Mouse (Mus musculus): ENCODE measurements around the gene Zfp661. TPM values are rescaled to one million over a fixed set of nuclear protein-coding genes. Genes with fewer than 3 reads are reported as not detected.

Gene Zfp661
- total and polyA plus RNA-seq, 2 experiments: 2.3 to 3.1 TPM

DNA sequence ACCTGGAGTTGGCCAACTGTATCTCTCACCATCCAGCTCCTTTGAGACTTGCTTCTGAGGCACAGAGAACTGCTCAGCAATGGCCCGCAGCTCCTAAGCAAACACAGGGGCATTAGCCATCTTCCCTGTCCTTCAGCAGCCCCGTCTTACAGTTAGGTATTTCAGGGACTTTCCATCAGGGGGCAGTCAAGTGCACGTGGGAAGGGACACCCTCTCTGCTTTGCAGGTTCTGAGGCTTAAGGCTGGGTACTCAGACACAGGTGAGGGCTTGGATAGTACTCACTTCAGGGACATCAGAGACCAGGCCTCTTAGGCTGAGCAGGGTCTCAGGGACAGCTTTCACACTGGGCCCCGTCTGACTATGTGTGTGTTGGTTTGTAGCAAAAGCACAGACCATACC is 47.4 kb downstream of the Zfp661 start:
- Histone ChIP-seq H3K79me2 (ENCODE audit: control insufficient read depth, insufficient read depth, low read length) (no peaks in the 10 kb centered on the region), H3K36me3 (ENCODE audit: control insufficient read depth, insufficient read depth, low read length) (no peaks in the 10 kb centered on the region), H3K27ac (replicated peaks; ENCODE audit: insufficient read depth, low read depth, low read length) (no peak overlapping the region), H3K27me3 (ENCODE audit: control insufficient read depth, insufficient read depth, low read length) (peaks cover 8% of the 10 kb centered on the region; the same call in 1 of the 2 replicates), H3K9ac (ENCODE audit: low read depth, low read length) (no peak overlapping the region), H3K4me3 (ENCODE audit: insufficient read depth, low read depth, low read length) (no peak overlapping the region), H3K4me1 (ENCODE audit: control insufficient read depth, insufficient read depth, low read length) (no peaks in the 10 kb centered on the region)
- peak; percentile 31; the same call in 1 of the 2 replicates for TF ChIP-seq CTCF (IDR thresholded peaks at IDR 0.05; ENCODE audit: low read depth, low read length)
- TF ChIP-seq POLR2A (IDR thresholded peaks at IDR 0.05; ENCODE audit: extremely low read depth, insufficient read depth, low read length): no peak
- DNase-seq (ENCODE audit: extremely low read depth, low read depth, low spot score): no peak
- WGBS: 24% methylated on average over 4 of the region's 4 CpGs

DNA sequence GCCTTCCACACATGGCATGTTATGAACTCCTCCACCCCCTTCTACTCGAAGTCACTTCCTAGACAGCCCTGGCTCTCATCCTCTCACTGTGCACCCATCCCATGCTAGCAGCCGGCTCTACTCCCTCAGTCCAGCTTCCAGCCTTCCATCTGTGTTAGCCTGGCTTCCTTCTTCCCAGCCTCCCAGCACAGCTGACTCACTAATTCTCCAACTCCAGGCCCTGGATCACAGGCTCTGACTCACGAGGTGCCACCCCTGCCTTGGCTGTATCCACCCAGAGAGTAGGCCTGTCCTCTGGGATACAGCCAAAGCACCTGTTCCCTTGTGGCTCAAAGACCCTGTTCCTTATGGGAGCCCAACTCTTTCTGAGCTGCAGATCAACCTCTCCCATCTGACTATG is 49.3 kb downstream of the Zfp661 start:
- Histone ChIP-seq H3K4me3 (ENCODE audit: insufficient read depth, low read depth, low read length) (no peak overlapping the region), H3K27me3 (ENCODE audit: control insufficient read depth, insufficient read depth, low read length) (peaks cover 8% of the 10 kb centered on the region; the same call in 1 of the 2 replicates), H3K27ac (replicated peaks; ENCODE audit: insufficient read depth, low read depth, low read length) (no peak overlapping the region), H3K79me2 (ENCODE audit: control insufficient read depth, insufficient read depth, low read length) (no peaks in the 10 kb centered on the region), H3K9ac (ENCODE audit: low read depth, low read length) (no peak overlapping the region), H3K36me3 (ENCODE audit: control insufficient read depth, insufficient read depth, low read length) (no peaks in the 10 kb centered on the region), H3K4me1 (ENCODE audit: control insufficient read depth, insufficient read depth, low read length) (no peaks in the 10 kb centered on the region)
- TF ChIP-seq CTCF (IDR thresholded peaks at IDR 0.05; ENCODE audit: low read depth, low read length) (no peak), POLR2A (IDR thresholded peaks at IDR 0.05; ENCODE audit: extremely low read depth, insufficient read depth, low read length) (no peak)
- 64% methylated on average over 3 of the region's 3 CpGs for WGBS
- no peak for DNase-seq (ENCODE audit: extremely low read depth, low read depth, low spot score)

DNA sequence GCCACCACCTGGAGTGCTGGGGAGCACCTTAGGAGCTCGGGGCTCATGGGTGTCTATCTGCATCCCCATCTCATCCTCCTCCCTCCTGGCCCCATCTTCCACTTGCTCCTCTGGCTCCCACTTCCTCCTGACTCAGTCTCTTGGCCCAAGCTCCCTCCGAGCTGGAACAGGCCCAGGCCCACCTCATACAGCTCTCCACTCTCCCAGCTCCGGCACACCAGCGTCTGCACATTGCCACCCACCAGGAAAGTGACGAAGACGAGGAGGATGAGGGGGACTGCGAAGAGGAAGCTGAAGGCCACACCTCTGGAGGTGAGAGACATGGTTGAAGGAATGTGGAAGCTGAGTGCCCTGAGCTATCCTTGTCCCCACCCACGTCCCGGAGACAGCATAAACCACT is 51.5 kb downstream of the Zfp661 start:
- no peaks in the 10 kb centered on the region for H3K4me1 ChIP-seq (ENCODE audit: control insufficient read depth, insufficient read depth, low read length)
- H3K4me3 ChIP-seq (ENCODE audit: insufficient read depth, low read depth, low read length): no peak overlapping the region
- no peak for DNase-seq (ENCODE audit: extremely low read depth, low read depth, low spot score)
- H3K79me2 ChIP-seq (ENCODE audit: control insufficient read depth, insufficient read depth, low read length): no peaks in the 10 kb centered on the region
- 75% methylated on average over 9 of the region's 9 CpGs for WGBS
- H3K27ac ChIP-seq (replicated peaks; ENCODE audit: insufficient read depth, low read depth, low read length): no peak overlapping the region
- no peak overlapping the region for H3K9ac ChIP-seq (ENCODE audit: low read depth, low read length)
- H3K27me3 ChIP-seq (ENCODE audit: control insufficient read depth, insufficient read depth, low read length): no peaks in the 10 kb centered on the region
- TF ChIP-seq POLR2A (IDR thresholded peaks at IDR 0.05; ENCODE audit: extremely low read depth, insufficient read depth, low read length): no peak
- TF ChIP-seq CTCF (IDR thresholded peaks at IDR 0.05; ENCODE audit: low read depth, low read length): no peak
- H3K36me3 ChIP-seq (ENCODE audit: control insufficient read depth, insufficient read depth, low read length): no peaks in the 10 kb centered on the region

DNA sequence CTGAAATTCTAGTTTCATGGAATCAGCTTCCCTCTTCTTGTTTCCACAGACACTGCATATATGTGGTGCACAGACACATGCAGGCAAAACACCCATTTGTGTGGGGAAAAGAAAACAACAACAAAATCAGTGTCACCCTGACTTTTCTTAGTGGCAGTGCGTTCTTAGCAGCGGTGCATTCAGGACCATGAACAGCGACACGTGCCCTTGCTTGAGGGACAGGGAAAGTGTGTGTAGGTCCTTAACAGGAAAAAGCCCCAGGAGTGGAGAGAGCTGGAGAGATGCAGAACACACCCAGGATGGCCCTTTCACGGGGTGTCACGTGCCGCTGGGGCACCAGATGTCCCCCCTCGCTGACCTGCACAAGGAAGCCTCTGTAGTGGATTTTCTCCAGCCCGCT is 54.5 kb downstream of the Zfp661 start:
- no peak overlapping the region for H3K9ac ChIP-seq (ENCODE audit: low read depth, low read length)
- WGBS: 11% methylated on average over 9 of the region's 9 CpGs
- H3K79me2 ChIP-seq (ENCODE audit: control insufficient read depth, insufficient read depth, low read length): no peaks in the 10 kb centered on the region
- no peaks in the 10 kb centered on the region; the same call in 1 of the 2 replicates for H3K27me3 ChIP-seq (ENCODE audit: control insufficient read depth, insufficient read depth, low read length)
- H3K27ac ChIP-seq (replicated peaks; ENCODE audit: insufficient read depth, low read depth, low read length): no peak overlapping the region
- no peak for TF ChIP-seq POLR2A (IDR thresholded peaks at IDR 0.05; ENCODE audit: extremely low read depth, insufficient read depth, low read length)
- TF ChIP-seq CTCF (IDR thresholded peaks at IDR 0.05; ENCODE audit: low read depth, low read length): no peak
- DNase-seq (ENCODE audit: extremely low read depth, low read depth, low spot score): no peak
- no peaks in the 10 kb centered on the region for H3K4me1 ChIP-seq (ENCODE audit: control insufficient read depth, insufficient read depth, low read length)
- no peak overlapping the region for H3K4me3 ChIP-seq (ENCODE audit: insufficient read depth, low read depth, low read length)
- H3K36me3 ChIP-seq (ENCODE audit: control insufficient read depth, insufficient read depth, low read length): no peaks in the 10 kb centered on the region

DNA sequence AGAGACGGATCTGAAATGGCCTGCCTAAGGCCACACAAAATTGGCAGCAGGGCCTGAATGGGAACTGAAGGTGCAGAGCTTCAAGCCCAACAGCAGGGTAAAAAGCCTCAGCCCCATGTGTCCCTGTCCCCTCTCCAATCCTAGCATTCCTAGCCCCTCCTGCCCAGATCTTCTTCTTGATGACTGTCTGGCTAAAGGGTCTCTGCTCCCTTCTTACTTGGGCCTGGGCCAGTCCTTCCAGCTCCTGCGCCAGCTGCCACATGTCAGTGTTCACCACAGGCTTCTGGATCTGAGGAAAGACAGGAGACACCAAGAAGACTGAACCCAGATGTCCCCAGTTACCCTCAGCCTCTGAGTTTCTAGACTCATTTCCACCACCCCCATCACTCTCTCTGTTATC is 55.3 kb downstream of the Zfp661 start:
- TF ChIP-seq CTCF (IDR thresholded peaks at IDR 0.05; ENCODE audit: low read depth, low read length): no peak
- TF ChIP-seq POLR2A (IDR thresholded peaks at IDR 0.05; ENCODE audit: extremely low read depth, insufficient read depth, low read length): no peak
- H3K27me3 ChIP-seq (ENCODE audit: control insufficient read depth, insufficient read depth, low read length): no peaks in the 10 kb centered on the region; the same call in 1 of the 2 replicates
- H3K27ac ChIP-seq (replicated peaks; ENCODE audit: insufficient read depth, low read depth, low read length): no peak overlapping the region
- no peak overlapping the region for H3K9ac ChIP-seq (ENCODE audit: low read depth, low read length)
- no peaks in the 10 kb centered on the region for H3K36me3 ChIP-seq (ENCODE audit: control insufficient read depth, insufficient read depth, low read length)
- 90% methylated on average over 2 of the region's 2 CpGs for WGBS
- DNase-seq (ENCODE audit: extremely low read depth, low read depth, low spot score): no peak
- H3K4me1 ChIP-seq (ENCODE audit: control insufficient read depth, insufficient read depth, low read length): no peaks in the 10 kb centered on the region
- no peak overlapping the region for H3K4me3 ChIP-seq (ENCODE audit: insufficient read depth, low read depth, low read length)
- no peaks in the 10 kb centered on the region for H3K79me2 ChIP-seq (ENCODE audit: control insufficient read depth, insufficient read depth, low read length)

DNA sequence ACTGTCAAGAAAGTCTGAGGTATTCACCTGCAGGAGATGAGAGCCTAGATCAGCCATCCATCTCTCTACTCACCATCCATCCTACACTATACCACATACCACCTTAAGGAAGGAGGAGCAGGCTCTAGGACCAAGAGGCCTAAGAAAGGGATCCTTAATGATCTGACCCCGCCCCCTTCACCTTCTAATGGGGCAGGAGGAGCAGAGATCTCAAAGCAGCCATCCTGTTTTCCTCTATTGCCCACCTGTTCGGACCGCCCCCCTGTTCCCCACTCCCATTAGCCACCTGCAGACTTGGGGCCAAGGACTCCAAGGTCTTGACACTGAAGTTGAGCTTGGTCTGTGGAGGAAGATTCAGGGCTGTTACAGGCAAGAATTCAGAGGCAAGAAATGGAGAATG is 56.5 kb downstream of the Zfp661 start:
- WGBS: 66% methylated on average over 3 of the region's 3 CpGs

More for the DNA sequence above, 56.5 kb downstream of the Zfp661 start:
- DNase-seq (ENCODE audit: extremely low read depth, low read depth, low spot score): no peak
- Histone ChIP-seq H3K9ac (ENCODE audit: low read depth, low read length) (no peak overlapping the region), H3K27ac (replicated peaks; ENCODE audit: insufficient read depth, low read depth, low read length) (no peak overlapping the region), H3K4me3 (ENCODE audit: insufficient read depth, low read depth, low read length) (no peak overlapping the region), H3K27me3 (ENCODE audit: control insufficient read depth, insufficient read depth, low read length) (no peaks in the 10 kb centered on the region; the same call in 1 of the 2 replicates), H3K79me2 (ENCODE audit: control insufficient read depth, insufficient read depth, low read length) (no peaks in the 10 kb centered on the region), H3K36me3 (ENCODE audit: control insufficient read depth, insufficient read depth, low read length) (no peaks in the 10 kb centered on the region), H3K4me1 (ENCODE audit: control insufficient read depth, insufficient read depth, low read length) (no peaks in the 10 kb centered on the region)
- TF ChIP-seq POLR2A (IDR thresholded peaks at IDR 0.05; ENCODE audit: extremely low read depth, insufficient read depth, low read length) (no peak), CTCF (IDR thresholded peaks at IDR 0.05; ENCODE audit: low read depth, low read length) (no peak)

Data from liver, adult 2 months (tissue).